Mouse (Mus musculus) heart, adult 8-10 months (tissue): ENCODE measurements at regions not wholly inside any gene's neighbourhood (a gene's known extent, or its start where the extent isn't known, plus 50 kb on each side); places are given as distances from the start of the nearest gene placed in this dataset. TPM values are rescaled to one million over a fixed set of nuclear protein-coding genes. Genes with fewer than 3 reads are reported as not detected.
"Not testable (repeated sequence)": the region's sequence is repeated elsewhere in the genome, so short reads cannot be mapped to it uniquely, and the experiment has no call there.

Experiments
- DNase-seq: peaks from one replicate; pipeline ENCODE4 v3.0.0; 2022; ENCODE audit warnings: low spot score
- microRNA-seq: library from miRNA; unstranded; fragments of <30 nt; microRNA quantifications from one replicate; pipeline ENCODE4 v1.2.0, GENCODE M21; 2022

GRCm38 (mm10) chr1:12571755-12572358 lies 1158.0 kb downstream of the A830018L16Rik start:
- no peak for DNase-seq

DNA sequence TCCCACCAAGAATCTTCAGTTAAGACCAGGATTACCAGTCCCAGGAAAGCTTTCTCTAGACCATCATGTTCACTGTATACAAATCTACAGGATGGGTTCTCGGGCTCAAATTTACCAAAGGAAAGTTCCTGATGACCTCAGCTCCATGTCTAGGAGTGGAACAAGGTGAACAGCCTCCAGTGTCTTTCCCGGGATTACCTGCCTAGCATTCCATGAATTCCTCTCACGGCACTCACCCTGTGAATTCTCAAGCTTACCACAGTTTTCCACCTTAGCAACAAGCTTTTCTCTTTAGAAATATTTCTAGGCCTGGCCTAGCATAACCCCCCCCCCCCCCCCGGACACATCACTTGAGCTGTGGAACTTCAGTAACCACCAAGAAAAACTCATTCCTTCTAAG lies 1158.9 kb downstream of the A830018L16Rik start:
- DNase-seq = no peak

GRCm38 (mm10) chr1:12574274-12574673 lies 1160.4 kb downstream of the A830018L16Rik start:
- no peak for DNase-seq

GRCm38 (mm10) chr1:12577027-12577703 lies 1163.3 kb downstream of the A830018L16Rik start:
- DNase-seq = no peak

- DNase-seq = no peak
Observed at GRCm38 (mm10) chr1:12577978-12578377, 1164.1 kb downstream of the A830018L16Rik start.

- no peak for DNase-seq
Observed at GRCm38 (mm10) chr1:12583012-12583411, 1169.1 kb downstream of the A830018L16Rik start.

DNA sequence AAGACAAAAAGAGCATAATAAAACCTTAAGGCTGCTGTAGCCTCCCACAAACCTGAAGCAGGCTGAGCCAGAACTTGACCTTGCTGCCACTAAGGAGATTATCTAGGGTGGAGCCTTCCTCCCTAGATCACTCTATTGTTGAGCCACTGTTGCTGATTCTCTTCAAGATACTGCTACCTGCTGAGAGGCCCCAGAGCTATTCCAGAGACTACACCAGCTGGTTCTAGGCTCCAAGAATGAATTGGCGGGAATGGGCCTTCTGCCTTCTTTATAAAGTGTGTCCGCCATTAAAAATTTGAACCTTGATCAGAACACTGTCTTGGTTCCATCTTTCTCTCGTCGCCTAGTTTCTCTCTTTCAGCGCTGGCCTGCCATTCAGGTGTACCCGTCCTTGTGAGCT lies 1173.1 kb downstream of the A830018L16Rik start:
- DNase-seq = not testable (repeated sequence)

GRCm38 (mm10) chr1:12612102-12612501 lies 1198.2 kb downstream of the A830018L16Rik start:
- no peak for DNase-seq

DNA sequence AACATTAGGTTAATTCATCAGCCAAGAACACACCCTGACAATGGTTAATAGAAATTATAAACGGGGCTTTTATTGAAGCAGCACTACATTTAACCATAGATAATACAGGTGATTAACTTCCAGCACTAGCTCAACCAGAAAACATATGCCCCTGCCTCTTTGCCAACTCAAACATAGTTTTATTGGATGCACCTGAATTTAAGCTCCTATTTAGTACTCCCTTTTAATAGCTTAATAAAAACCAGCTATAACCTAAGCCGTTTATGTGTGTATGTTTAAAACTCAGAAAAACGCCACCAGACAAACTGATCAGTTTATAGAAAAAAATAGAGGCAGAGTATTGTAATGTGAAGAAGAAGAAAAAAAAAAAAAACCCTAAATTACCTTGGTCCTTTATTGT lies 1201.4 kb downstream of the A830018L16Rik start:
- no peak for DNase-seq

DNA sequence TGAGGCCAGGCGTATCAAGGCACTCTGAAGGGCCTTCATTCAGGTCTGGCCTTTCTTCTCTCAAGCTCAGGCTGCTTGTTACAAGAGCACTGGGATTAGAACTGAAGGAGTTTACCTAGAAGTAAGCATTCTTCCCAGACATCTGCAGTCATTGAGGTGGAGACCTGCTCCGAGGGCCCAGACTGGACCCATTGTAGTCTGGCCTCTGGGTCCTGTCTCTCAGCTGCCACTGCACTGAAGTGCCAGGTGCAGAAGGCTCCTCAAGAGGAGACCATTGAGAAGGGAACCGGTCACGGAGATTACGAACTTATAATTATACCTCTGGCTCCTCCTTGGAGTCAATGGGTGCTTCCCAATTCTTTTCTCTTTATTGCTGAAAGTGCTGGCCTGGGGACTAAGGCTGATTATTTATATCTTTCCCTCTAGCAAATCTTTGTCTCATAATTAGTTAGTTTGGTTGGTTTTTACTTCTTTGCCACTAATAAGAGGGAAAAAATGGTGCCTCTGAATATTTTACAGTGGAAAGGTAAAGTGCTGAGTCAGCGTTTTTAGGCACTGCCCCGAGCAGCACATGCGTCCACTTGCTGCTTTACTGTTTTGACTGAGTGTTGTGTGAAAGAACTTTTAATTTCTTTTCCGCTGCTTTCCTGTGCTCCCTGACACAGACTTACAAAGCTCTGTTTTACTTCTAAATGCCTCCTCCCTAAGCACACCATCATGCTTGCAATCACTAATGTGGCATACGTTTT lies 1202.0 kb downstream of the A830018L16Rik start:
- no peak for DNase-seq

DNA sequence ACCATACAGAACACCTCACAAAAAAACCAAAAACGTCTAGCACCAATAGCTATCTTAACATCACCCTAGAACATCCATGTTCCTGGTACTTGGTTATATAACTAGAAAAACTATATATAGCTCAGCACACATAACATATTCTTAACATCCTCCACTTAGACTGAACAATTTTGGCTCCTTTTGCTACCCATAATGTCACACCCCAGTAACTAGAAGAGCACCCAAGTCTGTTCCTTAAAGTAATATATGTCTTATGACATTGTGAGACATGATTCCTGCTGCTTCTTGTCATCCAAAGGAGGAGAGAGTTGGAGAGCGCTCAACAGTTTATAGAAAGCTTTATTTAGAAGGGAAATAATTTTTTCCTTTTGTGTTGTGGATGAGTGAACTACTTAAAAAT lies 1206.1 kb downstream of the A830018L16Rik start:
- DNase-seq = no peak

GRCm38 (mm10) chr1:12620825-12621224 lies 1206.9 kb downstream of the A830018L16Rik start:
- no peak for DNase-seq

GRCm38 (mm10) chr1:12623158-12623557 lies 1209.3 kb downstream of the A830018L16Rik start:
- no peak for DNase-seq

- DNase-seq = no peak
Observed at GRCm38 (mm10) chr1:12633049-12633448, 1219.1 kb downstream of the A830018L16Rik start.

GRCm38 (mm10) chr1:12636326-12637147 lies 1222.6 kb downstream of the A830018L16Rik start:
- DNase-seq = no peak

DNA sequence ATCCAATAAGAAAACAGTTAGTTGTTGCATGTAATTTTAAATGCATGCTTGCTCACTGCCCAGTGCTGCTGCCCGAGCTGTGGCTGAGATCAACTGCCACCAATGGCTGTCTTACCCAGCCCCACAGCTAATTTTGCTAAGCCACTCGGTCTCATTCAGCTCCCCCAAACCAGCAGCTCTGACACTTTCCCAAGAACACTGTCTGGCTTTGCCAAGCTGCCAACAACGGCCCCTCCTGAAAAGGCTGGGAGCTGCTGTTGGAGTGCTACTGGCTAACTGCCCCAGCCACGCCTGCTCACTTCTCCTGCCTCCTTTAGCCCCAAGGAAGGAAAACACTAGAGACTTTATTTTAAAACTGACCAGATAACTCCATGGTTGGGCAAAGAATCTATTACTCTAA lies 1227.1 kb downstream of the A830018L16Rik start:
- no peak for DNase-seq

Small RNAs in the stretch of these regions (microRNA-seq; reads per million reads assigned to microRNA genes)
- not detected for gene Mir6341
